Mouse (Mus musculus) stomach, postnatal 0 days (tissue): ENCODE measurements around the gene Mrpl41. TPM values are rescaled to one million over a fixed set of nuclear protein-coding genes. Genes with fewer than 3 reads are reported as not detected.

Experiments used
- ATAC-seq: fragments of 200-750 bp; cut with Nextera tagmentation; 2 replicates; pipeline ENCODE4 v1.8.0; 2017; ENCODE audit not compliant: low FRiP score, low TSS enrichment
- DNase-seq: peaks from one replicate; pipeline ENCODE4 v3.0.0-alpha.2; 2016; ENCODE audit warnings: low spot score
- H3K27ac ChIP-seq: fragments of 300-500 bp; sonication (generic); replicated peaks from 2 replicates; pipeline ENCODE4 v1.5.1; 2014; ENCODE audit warnings: mild to moderate bottlenecking, control low read depth
- H3K27me3 ChIP-seq: fragments of 300-500 bp; sonication (generic); 2 replicates; pipeline ENCODE4 v1.6.1; 2014; ENCODE audit warnings: low read length; ENCODE audit not compliant: control insufficient read depth, insufficient read depth
- H3K36me3 ChIP-seq: fragments of 300-500 bp; sonication (generic); 2 replicates; pipeline ENCODE4 v1.6.1; 2014; ENCODE audit warnings: low read length, mixed read lengths; ENCODE audit not compliant: control insufficient read depth, insufficient read depth
- H3K4me1 ChIP-seq: fragments of 300-500 bp; sonication (generic); replicated peaks from 2 replicates; pipeline ENCODE4 v1.6.1; 2014; ENCODE audit warnings: antibody characterized with exemption; ENCODE audit not compliant: control insufficient read depth, insufficient read depth
- H3K4me2 ChIP-seq: fragments of 300-500 bp; sonication (generic); replicated peaks from 2 replicates; pipeline ENCODE4 v1.6.1; 2014; ENCODE audit warnings: low read depth, mild to moderate bottlenecking, control low read depth, moderate library complexity
- H3K4me3 ChIP-seq: fragments of 300-500 bp; sonication (generic); 2 replicates; pipeline ENCODE4 v1.5.1; 2014; ENCODE audit warnings: low read depth, low read length, control low read depth
- H3K9ac ChIP-seq: fragments of 300-500 bp; sonication (generic); 2 replicates; pipeline ENCODE4 v1.6.1; 2014; ENCODE audit warnings: mild to moderate bottlenecking, low read length, control low read depth, mixed read lengths
- H3K9me3 ChIP-seq: fragments of 300-500 bp; sonication (generic); 2 replicates; pipeline ENCODE4 v1.6.1; 2016; ENCODE audit warnings: low read length; ENCODE audit not compliant: control insufficient read depth
- CTCF ChIP-seq: IDR thresholded peaks from 2 replicates; pipeline ENCODE4 v1.5.1; 2016; ENCODE audit warnings: antibody characterized with exemption, low read depth, mild to moderate bottlenecking, moderate library complexity
- EP300 ChIP-seq: optimal IDR thresholded peaks from 2 replicates; pipeline ENCODE3; 2016; ENCODE audit warnings: antibody characterized with exemption
- WGBS: fragments of 180-500 bp; shearing (Covaris S2); extraction: QIAGEN DNeasy Blood & Tissue Kit; methylation state at CpG from one replicate; pipeline ENCODE4 v1.1.7; 2014; 5-methylcytosine and 5-hydroxymethylcytosine counted together
- polyA plus RNA-seq: library from polyadenylated mRNA; unstranded; fragments of >200 nt; fragmentation: Nextera tagmentation; extraction: Ambion mirVana; gene quantifications from 2 replicates; pipeline ENCODE4 v1.2.1, GENCODE M21; 2015

The Mrpl41 gene
- polyA plus RNA-seq: 121 and 122 TPM in 2 replicates

GRCm38 (mm10) chr2:24974906-24975703 is at the start of gene Mrpl41:
TSS of gene Mrpl41 (minus strand) at chr2:24975098.
- WGBS: under 1% methylated on average over 62 of the region's 64 CpGs
- H3K27me3 ChIP-seq: no peaks in the 10 kb centered on the region
- DNase-seq (peak; percentile 99), ATAC-seq (peak; percentile 99)
- H3K4me3 ChIP-seq: peak within 1 kb of the TSS; percentile 70
- TF ChIP-seq CTCF (peak; percentile 21; the same call in 1 of the 2 replicates), EP300 (no peak)
- peak within 1 kb of the TSS; percentile 96 for H3K4me2 ChIP-seq
- H3K27ac ChIP-seq: peak within 1 kb of the TSS; percentile 95
- no peaks in the 10 kb centered on the region; the same call in 1 of the 2 replicates for H3K4me1 ChIP-seq
- H3K9me3 ChIP-seq: no peaks in the 10 kb centered on the region
- 0 out of 2 replicates have a peak, but pooled peaks cover 8% of the 10 kb centered on the region for H3K36me3 ChIP-seq
- H3K9ac ChIP-seq: peak within 1 kb of the TSS; percentile 77

- H3K4me2 ChIP-seq: no peak overlapping the region
- WGBS: 85% methylated on average over 1 of the region's 1 CpGs
- no peaks in the 10 kb centered on the region for H3K36me3 ChIP-seq
- ATAC-seq (no peak), DNase-seq (no peak)
- no peaks in the 10 kb centered on the region for H3K27me3 ChIP-seq
- H3K27ac ChIP-seq: no peak overlapping the region
- H3K4me3 ChIP-seq: no peak overlapping the region
- TF ChIP-seq CTCF (peak; percentile 43), EP300 (no peak)
- no peaks in the 10 kb centered on the region for H3K9me3 ChIP-seq
- no peak overlapping the region for H3K9ac ChIP-seq
- H3K4me1 ChIP-seq: no peaks in the 10 kb centered on the region
Observed at GRCm38 (mm10) chr2:25022678-25023077, 47.8 kb upstream of the Mrpl41 start.

DNA sequence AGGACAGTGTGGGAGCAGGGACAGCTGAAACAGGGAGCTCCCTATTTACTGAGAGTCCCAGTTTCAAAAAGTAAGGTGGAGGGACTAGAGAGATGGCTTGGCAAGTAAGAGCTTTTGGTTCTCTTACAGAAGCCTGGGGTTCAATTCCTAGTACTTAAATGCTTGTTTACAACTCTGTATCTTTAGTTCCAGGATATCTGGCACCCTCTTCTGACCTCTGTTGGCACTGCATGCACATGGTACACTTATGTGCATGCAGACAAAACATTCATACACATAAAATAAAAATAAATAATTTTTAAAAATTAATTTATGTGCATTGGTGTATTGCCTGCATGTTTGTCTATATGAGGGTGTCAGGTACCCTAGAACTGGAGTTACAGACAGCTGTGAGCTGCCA is 33.4 kb upstream of the Mrpl41 start:
- no peak overlapping the region for H3K4me3 ChIP-seq
- DNase-seq (no peak), ATAC-seq (no peak)
- H3K9me3 ChIP-seq: no peaks in the 10 kb centered on the region
- no peak overlapping the region for H3K4me2 ChIP-seq
- no peak overlapping the region for H3K27ac ChIP-seq
- H3K36me3 ChIP-seq: no peaks in the 10 kb centered on the region; the same call in 1 of the 2 replicates
- H3K4me1 ChIP-seq: no peaks in the 10 kb centered on the region
- H3K27me3 ChIP-seq: no peaks in the 10 kb centered on the region
- TF ChIP-seq EP300 (no peak), CTCF (peak; percentile 36; the same call in 1 of the 2 replicates)
- no peak overlapping the region for H3K9ac ChIP-seq

DNA sequence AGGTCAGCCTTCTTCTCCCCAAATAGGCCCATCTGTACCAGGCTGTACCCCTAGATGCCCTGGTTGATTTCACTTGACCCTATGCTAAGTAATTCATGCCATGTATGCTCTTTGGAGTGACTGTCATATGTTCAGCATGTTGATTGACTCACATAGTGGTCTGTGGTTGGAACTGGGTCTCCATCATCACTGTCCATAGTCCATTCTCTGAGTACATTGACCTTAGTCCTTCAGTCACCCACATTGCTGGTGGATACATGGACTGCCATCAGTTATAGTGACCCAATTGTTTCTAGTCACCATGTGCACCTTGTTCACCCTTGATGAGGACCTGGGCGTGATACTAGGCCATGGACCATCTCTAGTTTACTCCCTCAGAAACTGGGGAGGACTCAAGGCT is 31.9 kb upstream of the Mrpl41 start:
- DNase-seq (no peak), ATAC-seq (no peak)
- no peak overlapping the region for H3K27ac ChIP-seq
- no peak overlapping the region for H3K9ac ChIP-seq
- H3K9me3 ChIP-seq: no peaks in the 10 kb centered on the region
- H3K4me3 ChIP-seq: no peak overlapping the region
- no peaks in the 10 kb centered on the region for H3K27me3 ChIP-seq
- WGBS: 83% methylated on average over 1 of the region's 1 CpGs
- H3K36me3 ChIP-seq: no peaks in the 10 kb centered on the region; the same call in 1 of the 2 replicates
- no peaks in the 10 kb centered on the region for H3K4me1 ChIP-seq
- H3K4me2 ChIP-seq: no peak overlapping the region
- TF ChIP-seq EP300: no peak
- no peak for TF ChIP-seq CTCF

- no peaks in the 10 kb centered on the region for H3K36me3 ChIP-seq
Observed at GRCm38 (mm10) chr2:25003946-25004786, 29.3 kb upstream of the Mrpl41 start.

More at GRCm38 (mm10) chr2:25003946-25004786, 29.3 kb upstream of the Mrpl41 start:
- Histone ChIP-seq H3K9ac (no peak overlapping the region), H3K4me2 (no peak overlapping the region), H3K27me3 (no peaks in the 10 kb centered on the region), H3K4me1 (no peaks in the 10 kb centered on the region), H3K9me3 (no peaks in the 10 kb centered on the region), H3K4me3 (no peak overlapping the region), H3K27ac (no peak overlapping the region)
- DNase-seq: no peak
- 84% methylated on average over 9 of the region's 9 CpGs for WGBS
- TF ChIP-seq EP300 (no peak), CTCF (no peak)
- no peak for ATAC-seq
